Mouse (Mus musculus): ENCODE measurements around the gene Atg16l1. TPM values are rescaled to one million over a fixed set of nuclear protein-coding genes. Genes with fewer than 3 reads are reported as not detected.
"Not testable (repeated sequence)": the region's sequence is repeated elsewhere in the genome, so short reads cannot be mapped to it uniquely, and the experiment has no call there.

Atg16l1 gene
- polyA plus RNA-seq, 1 experiment from 2014 or later, result 53.6 TPM

DNA sequence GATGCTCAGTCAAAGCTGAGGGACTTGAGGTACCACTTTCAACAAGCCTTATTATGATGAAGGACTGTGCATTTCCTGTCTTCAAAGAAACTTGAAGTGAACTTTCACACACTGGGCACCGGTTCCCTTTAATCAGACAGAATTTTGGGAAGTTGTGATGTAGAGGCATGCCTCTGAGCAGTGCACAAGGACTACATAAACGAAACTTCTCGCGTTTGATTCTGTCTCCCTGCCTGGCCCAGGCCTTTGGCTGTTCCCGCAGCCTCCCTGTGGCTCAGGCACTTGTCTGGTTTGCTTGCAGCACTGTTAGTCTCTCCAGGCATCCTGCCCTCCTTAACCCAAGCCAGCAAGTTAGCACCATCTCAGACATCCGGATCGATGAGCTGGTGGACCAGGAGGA is 58.0 kb downstream of the Atg16l1 start:
- Histone ChIP-seq H3K27ac (replicated peaks) (no peak overlapping the region), H3K27me3 (no peaks in the 10 kb centered on the region), H3K36me3 (no peaks in the 10 kb centered on the region), H3K9me3 (no peaks in the 10 kb centered on the region), H3K9ac (replicated peaks) (no peak overlapping the region), H3K4me1 (no peaks in the 10 kb centered on the region), H3K4me3 (no peak overlapping the region), H3K4me2 (replicated peaks) (no peak overlapping the region)
- WGBS, result 76% methylated on average over 7 of the region's 7 CpGs
- ATAC-seq (ENCODE audit: low FRiP score, low read depth), result no peak

DNA sequence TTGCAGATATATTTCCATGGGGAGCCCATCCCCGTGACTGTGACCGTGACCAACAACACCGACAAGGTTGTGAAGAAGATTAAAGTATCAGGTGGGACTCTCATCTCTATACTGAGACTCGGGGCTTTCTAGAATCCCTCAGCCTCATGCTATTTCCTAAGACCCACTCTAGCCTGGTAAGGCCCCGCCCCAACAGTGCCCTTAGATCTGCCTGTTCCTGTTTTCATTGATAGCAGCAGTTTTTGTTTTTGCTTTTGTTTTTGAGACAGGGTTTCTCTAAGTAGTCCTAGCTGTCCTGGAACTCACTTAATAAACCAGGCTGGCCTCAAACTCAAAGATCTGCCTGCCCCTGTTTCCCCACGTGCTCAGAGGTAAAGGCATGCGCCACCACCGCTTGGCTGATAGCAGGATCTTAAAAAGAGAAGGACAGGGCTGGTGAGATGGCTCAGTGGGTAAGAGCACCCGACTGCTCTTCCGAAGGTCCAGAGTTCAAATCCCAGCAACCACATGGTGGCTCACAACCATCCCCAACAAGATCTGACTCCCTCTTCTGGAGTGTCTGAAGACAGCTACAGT is 68.8 kb downstream of the Atg16l1 start:
- Histone ChIP-seq H3K4me3 (no peak overlapping the region), H3K4me2 (replicated peaks) (no peak overlapping the region), H3K9ac (replicated peaks) (no peak overlapping the region), H3K4me1 (0 out of 2 replicates have a peak, but pooled peaks cover 4% of the 10 kb centered on the region), H3K36me3 (no peaks in the 10 kb centered on the region), H3K9me3 (no peaks in the 10 kb centered on the region), H3K27me3 (no peaks in the 10 kb centered on the region), H3K27ac (replicated peaks) (no peak overlapping the region)
- no peak for ATAC-seq (ENCODE audit: low FRiP score, low read depth)
- WGBS, result 88% methylated on average over 10 of the region's 10 CpGs

DNA sequence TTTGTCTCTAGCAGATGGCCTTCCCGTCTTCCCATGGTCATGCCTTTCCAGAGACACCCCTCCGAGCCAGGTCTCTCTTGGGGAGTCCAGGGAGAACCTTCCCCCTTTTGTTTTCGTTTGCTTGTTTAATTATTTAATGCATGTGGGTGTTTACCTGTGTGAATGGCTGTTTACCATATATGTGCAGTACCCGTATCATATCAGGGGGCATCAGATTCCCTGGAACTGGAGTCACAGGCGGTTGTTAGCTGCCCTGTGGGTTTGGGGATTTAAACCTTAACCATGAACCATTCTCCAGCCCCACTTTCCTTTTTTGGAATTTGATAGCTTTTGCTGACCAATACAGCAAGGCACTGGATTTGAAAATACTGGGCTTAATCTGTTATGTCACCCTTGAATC is 69.6 kb downstream of the Atg16l1 start:
- Histone ChIP-seq H3K36me3 (no peaks in the 10 kb centered on the region), H3K27ac (replicated peaks) (no peak overlapping the region), H3K27me3 (no peaks in the 10 kb centered on the region), H3K4me2 (replicated peaks) (no peak overlapping the region), H3K4me3 (no peak overlapping the region), H3K4me1 (0 out of 2 replicates have a peak, but pooled peaks cover 5% of the 10 kb centered on the region), H3K9ac (replicated peaks) (no peak overlapping the region), H3K9me3 (no peaks in the 10 kb centered on the region)
- no peak for ATAC-seq (ENCODE audit: low FRiP score, low read depth)
- 83% methylated on average over 5 of the region's 5 CpGs for WGBS

DNA sequence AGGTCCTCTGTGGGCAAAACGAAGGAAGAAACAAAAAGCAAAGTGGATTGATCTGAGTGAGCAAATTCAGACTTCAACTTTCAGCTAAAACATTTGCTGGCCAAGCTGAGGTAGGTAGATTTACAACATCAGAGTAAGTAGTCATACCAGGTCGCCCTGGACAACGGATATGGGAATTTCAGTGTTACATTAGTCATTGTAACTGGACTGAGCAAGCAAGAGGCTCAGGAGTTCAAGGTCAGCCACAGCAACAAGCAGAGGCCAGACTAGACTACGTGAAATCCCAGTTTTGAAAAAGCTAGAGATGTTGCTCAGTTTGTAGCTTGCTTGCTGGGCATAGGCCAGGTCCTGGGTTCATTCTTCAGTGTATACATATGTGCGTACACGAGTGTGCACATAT is 70.3 kb downstream of the Atg16l1 start:
- Histone ChIP-seq H3K4me1 (0 out of 2 replicates have a peak, but pooled peaks cover 5% of the 10 kb centered on the region), H3K9me3 (no peaks in the 10 kb centered on the region), H3K9ac (replicated peaks) (no peak overlapping the region), H3K27me3 (no peaks in the 10 kb centered on the region), H3K27ac (replicated peaks) (no peak overlapping the region), H3K4me2 (replicated peaks) (no peak overlapping the region), H3K36me3 (no peaks in the 10 kb centered on the region), H3K4me3 (no peak overlapping the region)
- WGBS, result 87% methylated on average over 6 of the region's 6 CpGs
- ATAC-seq (ENCODE audit: low FRiP score, low read depth), result no peak

- H3K27ac ChIP-seq (replicated peaks), result no peak overlapping the region
- H3K9me3 ChIP-seq, result no peaks in the 10 kb centered on the region
- no peaks in the 10 kb centered on the region for H3K36me3 ChIP-seq
- WGBS, result 73% methylated on average over 2 of the region's 2 CpGs
- ATAC-seq (ENCODE audit: low FRiP score, low read depth), result no peak
- no peaks in the 10 kb centered on the region for H3K27me3 ChIP-seq
- 0 out of 2 replicates have a peak, but pooled peaks cover 5% of the 10 kb centered on the region for H3K4me1 ChIP-seq
- H3K9ac ChIP-seq (replicated peaks), result no peak overlapping the region
- no peak overlapping the region for H3K4me2 ChIP-seq (replicated peaks)
- H3K4me3 ChIP-seq, result no peak overlapping the region
Measured at GRCm38 (mm10) chr1:87826474-87826873, 70.8 kb downstream of the Atg16l1 start.

DNA sequence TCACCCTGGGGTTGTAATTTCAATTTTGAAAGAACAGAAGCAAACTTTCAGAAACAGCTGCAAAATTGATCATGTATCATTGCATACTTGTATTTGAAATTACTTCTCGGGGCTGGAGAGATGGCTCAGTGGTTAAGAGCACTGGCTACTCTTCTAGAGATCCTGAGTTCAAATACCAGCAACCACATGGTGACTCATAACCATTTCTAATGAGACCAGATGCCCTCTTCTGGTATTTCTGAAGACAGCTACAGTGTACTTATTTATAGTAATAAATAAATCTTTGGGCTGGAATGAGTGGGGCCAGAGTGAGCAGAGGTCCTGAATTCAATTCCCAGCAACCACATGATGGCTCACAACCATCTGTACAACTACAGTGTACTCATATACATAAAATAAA is 71.8 kb downstream of the Atg16l1 start:
- not testable (repeated sequence) for H3K4me2 ChIP-seq (replicated peaks); H3K9me3 ChIP-seq; H3K27ac ChIP-seq (replicated peaks); H3K36me3 ChIP-seq; H3K4me1 ChIP-seq; ATAC-seq (ENCODE audit: low FRiP score, low read depth); H3K9ac ChIP-seq (replicated peaks); H3K27me3 ChIP-seq; H3K4me3 ChIP-seq
- WGBS, result 88% methylated on average over 1 of the region's 1 CpGs

GRCm38 (mm10) chr1:87828185-87828584 is 72.5 kb downstream of the Atg16l1 start:
- Histone ChIP-seq H3K9me3 (no peaks in the 10 kb centered on the region), H3K27me3 (no peaks in the 10 kb centered on the region), H3K4me2 (replicated peaks) (no peak overlapping the region), H3K4me3 (no peak overlapping the region), H3K4me1 (0 out of 2 replicates have a peak, but pooled peaks cover 5% of the 10 kb centered on the region), H3K36me3 (no peaks in the 10 kb centered on the region), H3K9ac (replicated peaks) (no peak overlapping the region), H3K27ac (replicated peaks) (no peak overlapping the region)
- 82% methylated on average over 9 of the region's 9 CpGs for WGBS
- no peak for ATAC-seq (ENCODE audit: low FRiP score, low read depth)

- 36% methylated on average over 7 of the region's 7 CpGs for WGBS
Measured at GRCm38 (mm10) chr1:87828926-87829580, 73.4 kb downstream of the Atg16l1 start.

DNA sequence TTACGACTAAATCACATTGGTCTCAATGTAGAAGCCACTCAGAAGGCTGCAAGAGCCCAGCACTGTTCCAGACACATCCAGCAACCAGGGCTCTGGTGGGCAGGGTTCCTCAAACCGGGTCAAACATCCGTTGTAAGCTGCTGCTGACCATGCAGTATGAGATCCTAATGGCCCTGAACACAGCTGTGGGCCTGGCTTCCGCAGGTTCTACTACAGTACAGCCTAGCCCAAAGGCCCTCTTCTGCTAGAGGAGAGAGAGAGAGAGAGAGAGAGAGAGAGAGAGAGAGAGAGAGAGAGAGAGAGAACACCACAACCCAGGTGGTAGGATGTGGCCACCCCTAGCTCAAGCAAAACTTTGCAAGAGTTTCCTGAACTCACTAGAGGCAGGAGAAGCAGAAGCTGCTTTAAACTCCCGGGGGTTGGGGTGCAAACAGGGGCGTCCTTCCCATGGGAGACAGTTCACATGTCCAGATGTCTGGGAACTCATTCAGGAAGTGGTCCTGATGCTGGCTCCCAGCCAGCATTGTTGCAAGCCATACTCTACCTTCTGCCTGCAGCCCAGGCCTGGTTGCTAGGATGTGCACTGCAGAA is 74.0 kb downstream of the Atg16l1 start:
- Histone ChIP-seq H3K4me3 (no peak overlapping the region), H3K4me1 (0 out of 2 replicates have a peak, but pooled peaks cover 5% of the 10 kb centered on the region), H3K9me3 (no peaks in the 10 kb centered on the region), H3K27ac (replicated peaks) (no peak overlapping the region), H3K27me3 (no peaks in the 10 kb centered on the region), H3K4me2 (replicated peaks) (no peak overlapping the region), H3K9ac (replicated peaks) (no peak overlapping the region), H3K36me3 (no peaks in the 10 kb centered on the region)
- no peak for ATAC-seq (ENCODE audit: low FRiP score, low read depth)
- WGBS, result 71% methylated on average over 6 of the region's 6 CpGs

More at GRCm38 (mm10) chr1:87828926-87829580, 73.4 kb downstream of the Atg16l1 start:
- Histone ChIP-seq H3K4me2 (replicated peaks) (no peak overlapping the region), H3K27me3 (no peaks in the 10 kb centered on the region), H3K4me1 (0 out of 2 replicates have a peak, but pooled peaks cover 5% of the 10 kb centered on the region), H3K4me3 (no peak overlapping the region), H3K9me3 (no peaks in the 10 kb centered on the region), H3K27ac (replicated peaks) (no peak overlapping the region), H3K36me3 (no peaks in the 10 kb centered on the region), H3K9ac (replicated peaks) (no peak overlapping the region)
- ATAC-seq (ENCODE audit: low FRiP score, low read depth), result no peak

GRCm38 (mm10) chr1:87836453-87836852 is 80.8 kb downstream of the Atg16l1 start:
- Histone ChIP-seq H3K4me2 (replicated peaks) (no peak overlapping the region), H3K9ac (replicated peaks) (no peak overlapping the region), H3K4me3 (no peak overlapping the region), H3K9me3 (no peaks in the 10 kb centered on the region), H3K27me3 (no peaks in the 10 kb centered on the region), H3K36me3 (no peaks in the 10 kb centered on the region), H3K27ac (replicated peaks) (no peak overlapping the region), H3K4me1 (no peaks in the 10 kb centered on the region)
- ATAC-seq (ENCODE audit: low FRiP score, low read depth), result no peak
- 84% methylated on average over 1 of the region's 1 CpGs for WGBS

GRCm38 (mm10) chr1:87837018-87837417 is 81.3 kb downstream of the Atg16l1 start:
- Histone ChIP-seq H3K9me3 (no peaks in the 10 kb centered on the region), H3K36me3 (no peaks in the 10 kb centered on the region), H3K9ac (replicated peaks) (no peak overlapping the region), H3K4me2 (replicated peaks) (no peak overlapping the region), H3K27me3 (no peaks in the 10 kb centered on the region), H3K4me3 (no peak overlapping the region), H3K27ac (replicated peaks) (no peak overlapping the region), H3K4me1 (no peaks in the 10 kb centered on the region)
- 50% methylated on average over 5 of the region's 5 CpGs for WGBS
- no peak for ATAC-seq (ENCODE audit: low FRiP score, low read depth)

DNA sequence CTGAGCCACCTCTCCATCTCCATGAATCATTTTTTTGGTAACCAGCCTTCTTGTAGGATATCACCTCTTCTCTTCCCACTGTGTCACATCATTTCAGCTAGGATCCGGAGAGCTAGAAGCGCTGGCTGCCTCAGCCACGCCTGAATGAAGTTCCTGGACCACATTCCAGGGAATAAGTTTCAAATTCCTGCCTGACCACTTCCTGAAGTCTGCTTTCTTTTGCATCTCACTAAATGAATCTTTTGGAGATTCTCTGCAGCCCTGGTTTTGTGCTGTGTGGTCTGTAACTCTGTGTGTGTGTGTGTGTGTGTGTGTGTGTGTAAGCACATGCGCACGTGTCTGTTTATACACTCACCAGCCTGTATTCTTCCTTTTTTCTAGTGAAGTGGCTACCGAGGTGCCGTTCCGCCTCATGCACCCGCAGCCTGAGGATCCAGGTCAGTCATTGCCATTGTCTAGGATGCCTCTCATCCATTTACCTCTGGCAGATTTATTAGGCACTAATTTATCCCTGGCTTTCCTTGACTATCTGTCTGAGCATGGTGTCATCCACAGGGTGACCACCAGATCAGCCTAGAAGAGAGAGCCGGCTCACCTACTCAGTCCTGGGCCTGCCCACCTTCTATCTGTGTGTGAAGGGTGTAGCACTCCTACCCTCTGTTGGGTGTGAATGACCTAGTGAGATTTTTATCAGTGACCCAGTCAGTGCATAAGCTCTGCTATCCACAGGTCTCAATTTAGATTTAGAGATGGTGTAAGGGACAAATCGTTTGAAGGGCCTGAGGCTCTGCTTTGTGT is 84.9 kb downstream of the Atg16l1 start:
- no peak for ATAC-seq (ENCODE audit: low FRiP score, low read depth)
- Histone ChIP-seq H3K36me3 (no peaks in the 10 kb centered on the region), H3K27ac (replicated peaks) (no peak overlapping the region), H3K9ac (replicated peaks) (no peak overlapping the region), H3K27me3 (no peaks in the 10 kb centered on the region), H3K4me1 (no peaks in the 10 kb centered on the region), H3K4me3 (no peak overlapping the region), H3K4me2 (replicated peaks) (no peak overlapping the region), H3K9me3 (no peaks in the 10 kb centered on the region)
- 80% methylated on average over 10 of the region's 11 CpGs for WGBS

Data from midbrain, embryonic 12.5 days (tissue).